Mouse (Mus musculus) c-Kit-negative CD71-positive TER-119-positive erythroid progenitor cells, embryonic 14.5 days (primary cell): Measurements from ENCODE around the gene Rtbdn.
A peak's percentile ranks its signal among the peaks of the same experiment; 100 is the strongest.

Experiments used
- DNase-seq: peaks from one replicate; pipeline ENCODE4 v3.0.0-alpha.2; 2013; ENCODE audit warnings: low read depth, low spot score

The Rtbdn gene

DNA sequence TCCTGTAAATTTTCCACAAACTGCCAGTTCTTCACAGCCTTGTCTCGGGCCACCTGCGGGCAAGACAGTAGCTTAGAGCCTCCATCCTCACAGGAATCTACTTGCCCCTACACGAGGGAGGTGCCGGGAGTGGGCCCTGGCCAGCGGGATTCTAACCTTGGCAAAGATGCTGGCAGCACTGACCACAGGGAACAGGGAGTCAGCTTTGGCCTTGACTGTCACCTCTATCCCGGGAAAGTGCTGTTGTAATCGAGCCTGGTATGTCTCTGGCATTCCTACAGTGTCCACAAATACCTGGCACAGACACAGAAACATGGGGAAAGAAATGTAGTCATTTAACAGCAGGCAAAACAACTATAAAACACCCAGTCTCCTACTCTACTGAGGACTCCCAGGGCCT lies 13.0 kb downstream of the Rtbdn start:
- DNase-seq = no peak

- DNase-seq = no peak
Measured at GRCm38 (mm10) chr8:84963952-84964351, 17.2 kb downstream of the Rtbdn start.

DNA sequence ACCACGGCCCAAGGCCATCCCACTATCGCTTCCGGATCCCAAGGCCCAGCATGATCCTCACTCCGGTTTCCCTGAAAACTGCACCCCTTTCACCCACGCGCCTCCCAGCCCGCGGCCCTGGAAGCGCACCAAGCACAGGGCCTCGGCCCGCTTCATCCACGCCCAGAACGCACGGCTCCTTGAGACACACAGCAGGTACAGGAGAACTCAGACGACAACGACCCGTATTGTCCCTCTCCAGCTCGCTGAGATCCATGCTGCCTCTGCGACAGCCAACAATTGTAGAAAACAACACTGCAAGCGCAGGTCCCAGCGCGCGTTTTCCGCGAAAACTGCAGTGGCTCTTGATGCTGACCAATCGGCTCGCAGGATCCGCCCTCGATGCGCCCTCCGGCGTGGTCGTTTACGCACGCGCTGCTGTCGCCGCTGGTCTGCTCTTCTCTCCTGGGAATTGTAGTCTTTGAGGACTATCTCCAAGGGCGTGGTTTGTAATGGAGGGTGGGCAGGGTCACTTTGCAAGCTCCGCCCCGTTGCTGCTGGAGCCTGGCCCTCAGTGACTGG lies 19.0 kb downstream of the Rtbdn start:
- DNase-seq = peak; percentile 93

DNA sequence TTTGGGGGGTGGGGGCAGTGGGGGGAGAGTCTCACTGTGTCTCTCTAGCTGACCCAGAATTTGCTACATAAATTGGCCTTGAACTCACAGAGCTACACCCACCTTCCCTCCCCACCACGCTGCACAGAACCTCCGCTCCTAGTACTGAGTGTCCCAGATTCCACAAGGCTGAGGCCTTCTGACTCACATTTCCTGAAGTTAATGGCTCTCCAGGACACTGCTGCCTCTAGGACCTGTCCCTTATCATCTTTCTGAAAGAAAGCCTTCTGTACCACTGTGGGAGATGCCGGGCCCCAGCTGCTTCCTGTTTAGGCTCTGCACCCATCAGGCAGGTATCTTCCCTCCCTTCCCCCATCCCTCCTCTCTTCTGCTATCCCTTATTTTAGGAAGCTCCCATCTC lies 19.8 kb downstream of the Rtbdn start:
- DNase-seq = no peak

DNA sequence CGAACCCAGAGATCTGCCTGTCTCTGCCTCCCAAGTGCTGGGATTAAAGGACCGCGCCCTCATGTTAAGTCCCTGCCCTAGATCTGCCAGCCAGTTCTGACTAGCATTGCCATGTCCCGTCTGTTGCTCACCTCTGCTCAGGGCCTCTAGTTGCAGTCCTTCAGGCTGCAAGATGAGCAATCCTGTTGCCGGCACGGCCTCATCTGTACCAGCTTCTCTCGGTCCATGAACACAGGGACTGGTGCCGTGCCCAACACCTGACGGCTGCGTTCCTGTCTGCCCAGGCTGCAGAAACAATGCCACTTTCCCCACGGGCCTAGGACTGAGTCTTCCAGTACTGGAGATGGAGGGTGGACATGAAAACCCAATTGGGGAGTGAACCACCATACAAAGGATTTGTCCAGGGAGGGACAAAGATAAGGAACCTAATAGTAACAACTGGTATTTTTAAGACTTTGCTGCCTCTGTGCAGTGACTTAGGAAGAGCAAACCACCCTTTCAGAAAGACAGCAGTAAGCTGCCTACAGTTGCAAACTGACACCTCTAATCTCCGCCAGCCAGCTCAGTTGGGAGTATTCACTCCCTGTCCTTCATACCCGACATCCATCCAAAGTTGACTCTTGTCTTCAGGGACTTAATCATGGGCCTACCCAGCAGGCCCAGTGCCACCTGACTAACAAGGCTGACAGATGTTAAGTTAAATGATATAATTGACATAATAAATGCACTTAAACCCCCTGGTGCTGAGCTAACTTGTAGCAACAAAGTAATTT lies 20.9 kb downstream of the Rtbdn start:
- DNase-seq = peak; percentile 45

- DNase-seq = peak; percentile 48
Measured at GRCm38 (mm10) chr8:84968650-84969049, 21.9 kb downstream of the Rtbdn start.

DNA sequence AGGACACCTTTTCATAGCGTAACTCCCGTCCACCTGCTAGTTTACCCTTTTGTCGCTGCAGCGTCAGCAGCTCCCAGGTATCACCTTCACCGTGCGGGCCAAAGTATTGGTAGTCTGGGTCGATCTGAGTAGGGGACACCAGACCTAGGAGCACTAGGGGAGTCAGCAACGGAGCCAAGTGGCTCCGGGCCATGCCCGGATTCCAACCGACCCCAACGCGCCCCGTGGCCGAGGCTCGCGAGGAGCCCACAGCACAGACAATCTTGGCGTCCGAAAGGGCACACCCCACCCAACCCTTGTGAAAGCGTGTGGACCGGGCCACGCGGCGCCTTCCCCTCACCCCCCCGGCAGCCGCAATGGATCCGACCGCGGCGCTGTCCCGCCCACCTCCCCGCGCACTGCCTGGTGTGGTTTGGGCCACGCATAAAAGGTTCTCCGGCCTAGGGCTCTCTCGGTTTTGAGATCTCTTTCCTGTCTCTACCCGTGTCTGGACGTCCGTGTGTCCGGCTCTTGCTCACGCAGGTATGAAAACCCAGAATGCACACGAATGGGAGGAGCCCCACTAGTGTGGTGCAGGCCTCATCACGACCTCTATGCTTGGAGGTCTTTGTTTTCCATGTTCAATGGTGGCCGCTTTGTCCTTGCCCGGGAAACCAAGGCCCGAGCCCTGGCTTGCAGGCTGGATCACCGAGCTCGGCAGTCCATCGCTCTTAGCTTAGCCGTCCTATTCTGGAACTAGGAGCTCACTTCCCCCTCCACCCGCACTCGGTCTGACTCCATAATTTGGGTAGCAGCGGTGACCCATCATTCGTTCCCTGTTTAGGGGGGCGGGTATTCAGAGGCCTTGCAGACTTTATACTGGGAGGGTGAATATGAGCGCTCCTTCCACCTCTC lies 22.7 kb downstream of the Rtbdn start, which contains the start of the genes Gm49661, Prdx2 and Rnaseh2a:
TSS of gene Gm49661 (minus strand) at position 193 of the 894 bp plus-strand sequence.
TSS of gene Prdx2 (plus strand) at position 347 of the 894 bp plus-strand sequence.
TSS of gene Rnaseh2a (minus strand) at position 527 of the 894 bp plus-strand sequence.
- peak; percentile 86 for DNase-seq

DNA sequence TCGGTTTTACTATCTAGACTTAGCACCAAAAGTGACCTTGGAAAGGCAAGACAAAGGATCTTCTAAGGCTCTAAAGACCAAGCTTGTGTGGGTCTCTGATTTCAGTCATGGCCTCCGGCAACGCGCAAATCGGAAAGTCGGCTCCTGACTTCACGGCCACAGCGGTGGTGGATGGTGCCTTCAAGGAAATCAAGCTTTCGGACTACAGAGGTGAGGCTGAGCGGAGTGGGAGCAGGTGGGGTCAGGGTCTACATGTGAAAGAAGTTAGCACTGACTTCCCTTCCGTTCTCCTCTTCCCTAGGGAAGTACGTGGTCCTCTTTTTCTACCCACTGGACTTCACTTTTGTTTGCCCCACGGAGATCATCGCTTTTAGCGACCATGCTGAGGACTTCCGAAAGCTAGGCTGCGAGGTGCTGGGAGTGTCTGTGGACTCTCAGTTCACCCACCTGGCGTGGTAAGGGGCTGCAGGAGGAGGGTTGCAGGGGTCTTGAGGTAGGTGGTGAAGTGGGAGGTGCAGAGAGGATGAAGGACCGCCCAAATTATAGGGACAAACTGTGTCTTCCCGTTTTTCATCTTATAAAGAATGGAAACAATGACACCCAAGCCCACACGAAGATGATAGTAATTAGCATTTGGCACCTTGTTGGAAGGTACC lies 23.5 kb downstream of the Rtbdn start:
- peak; percentile 44 for DNase-seq

GRCm38 (mm10) chr8:84970913-84971312 lies 24.1 kb downstream of the Rtbdn start:
- DNase-seq = peak; percentile 91

- DNase-seq = no peak
Measured at GRCm38 (mm10) chr8:84973079-84973478, 26.3 kb downstream of the Rtbdn start.

DNA sequence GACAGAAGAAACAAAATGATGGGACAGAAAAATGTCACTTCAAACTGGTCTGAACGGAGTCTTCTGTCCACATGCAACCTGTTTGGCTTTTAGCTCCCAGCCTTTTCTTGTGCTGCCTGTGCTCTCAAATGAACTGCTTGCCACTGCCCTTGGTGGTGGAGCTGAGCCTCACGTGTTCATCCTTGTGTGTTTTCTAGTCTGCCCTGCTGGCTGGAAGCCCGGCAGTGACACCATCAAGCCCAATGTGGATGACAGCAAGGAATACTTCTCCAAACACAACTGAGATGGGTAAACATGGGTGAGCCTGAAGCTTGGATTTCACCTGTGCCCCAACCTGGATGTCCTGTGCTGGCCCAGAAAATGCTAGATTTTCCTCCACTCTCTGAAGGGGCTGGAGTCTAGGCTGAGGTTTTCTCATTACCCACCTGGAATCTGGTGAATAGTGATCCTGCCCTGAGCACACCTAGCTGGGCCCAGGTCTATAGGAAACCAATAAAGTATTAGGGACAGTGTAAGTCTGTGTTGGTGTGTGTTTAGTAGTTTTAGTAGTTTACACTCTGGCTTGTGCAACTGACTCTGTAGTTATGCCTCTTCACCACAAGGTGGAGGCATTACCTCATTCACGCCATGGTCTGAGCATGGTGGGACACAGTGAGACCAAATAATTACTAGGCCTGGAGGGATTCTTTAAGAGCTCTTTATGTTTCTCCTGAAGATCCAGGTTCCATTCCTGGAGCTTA lies 27.2 kb downstream of the Rtbdn start:
- no peak for DNase-seq

GRCm38 (mm10) chr8:84974543-84975142 lies 27.9 kb downstream of the Rtbdn start:
- DNase-seq = no peak

- DNase-seq = no peak
Measured at GRCm38 (mm10) chr8:84975434-84975833, 28.6 kb downstream of the Rtbdn start.

DNA sequence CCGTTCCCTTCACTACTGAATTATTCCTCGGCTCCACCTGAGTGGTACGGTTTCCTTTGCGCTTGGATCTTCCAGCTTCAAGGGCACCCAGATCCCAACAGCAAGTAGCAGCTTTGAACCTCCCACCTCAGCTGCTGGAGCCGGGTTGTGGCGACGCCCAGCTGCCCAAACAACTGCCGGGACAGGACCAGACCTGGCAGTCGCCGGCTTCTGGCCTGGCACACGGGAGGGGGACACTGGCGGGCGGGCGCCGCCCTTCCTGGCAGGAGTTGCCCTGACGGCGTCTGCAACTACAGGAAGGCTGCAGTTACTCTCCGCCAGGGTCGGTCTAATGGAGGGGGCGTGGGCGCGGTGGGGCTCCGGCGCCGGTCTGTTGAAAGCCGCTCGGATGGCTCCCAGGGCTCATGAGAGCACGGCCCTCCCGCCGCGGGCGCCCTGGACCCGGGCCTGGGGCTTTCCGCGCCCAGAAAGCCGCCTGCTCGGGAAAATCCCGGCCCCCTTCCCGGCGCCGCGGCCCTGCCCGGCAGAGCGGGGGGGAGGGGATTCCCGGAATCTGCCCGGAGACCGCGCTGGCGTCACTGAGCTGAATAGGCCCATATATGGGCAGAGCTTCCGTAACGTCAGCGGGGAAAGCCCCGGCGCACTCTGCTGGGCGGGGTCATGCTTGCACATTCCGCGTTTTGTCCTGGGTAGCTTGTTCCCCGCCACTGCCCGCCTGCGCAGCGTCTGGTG lies 29.4 kb downstream of the Rtbdn start:
- DNase-seq = peak; percentile 86

GRCm38 (mm10) chr8:84976763-84977434 lies 30.1 kb downstream of the Rtbdn start:
- no peak for DNase-seq

DNA sequence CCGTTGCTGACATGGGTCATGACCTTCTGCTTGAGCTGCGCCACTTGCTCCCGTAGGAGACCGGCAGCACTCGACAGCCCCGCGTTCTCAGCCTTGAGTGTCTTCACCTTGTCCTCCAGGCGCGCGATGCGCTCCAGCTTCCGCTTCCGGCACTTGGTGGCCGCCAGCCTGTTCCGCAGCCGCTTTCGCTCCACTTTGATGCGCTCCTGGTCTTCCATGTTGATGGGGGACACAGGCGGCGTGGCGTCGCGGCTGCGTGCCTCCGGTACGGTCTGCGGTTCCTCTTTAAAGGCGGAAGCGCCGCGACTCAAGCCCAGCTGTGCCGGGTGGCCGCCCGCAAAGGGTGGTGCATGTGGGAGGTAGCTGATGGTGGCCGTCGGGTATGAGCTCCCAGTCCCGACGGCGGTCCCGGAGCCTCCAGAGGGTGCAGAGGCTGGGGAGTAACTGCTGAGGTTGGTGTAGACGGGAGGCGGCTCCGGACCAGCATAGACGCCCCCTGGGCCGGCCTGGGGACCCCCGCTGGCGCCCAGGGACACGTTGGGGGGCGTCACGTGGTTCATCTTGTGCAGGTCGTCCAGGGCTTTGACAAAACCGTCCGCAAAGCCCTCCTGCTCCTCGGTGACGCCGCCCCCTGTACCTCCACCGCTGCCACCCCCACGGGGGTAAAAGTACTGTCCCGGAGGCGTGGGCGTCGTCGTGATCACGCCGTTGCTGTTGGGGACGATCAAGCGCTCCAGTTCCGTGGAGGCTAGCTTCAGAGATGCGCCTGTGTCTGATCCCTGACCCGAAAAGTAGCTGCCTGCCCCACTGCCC lies 30.9 kb downstream of the Rtbdn start:
- no peak for DNase-seq

GRCm38 (mm10) chr8:84978248-84978940 lies 31.6 kb downstream of the Rtbdn start, which contains the start of gene Junb:
Gene Junb, minus strand, starts transcription at chr8:84978718.
- no peak for DNase-seq
